Mouse (Mus musculus): ENCODE results near the gene Tmem19.

GRCm38 (mm10) chr10:115361840-115362622 lies at the start of gene Tmem19:
- no peak for TF ChIP-seq CTCF (IDR thresholded peaks at IDR 0.05; ENCODE audit: control insufficient read depth, insufficient read depth, low read length)
- peak; percentile 82 for TF ChIP-seq POLR2A (IDR thresholded peaks at IDR 0.05; ENCODE audit: borderline replicate concordance, control insufficient read depth, low read depth, low read length)

Measured in bone marrow, adult 2 months (tissue).